Mouse (Mus musculus): ENCODE results near the gene Ankrd13b. TPM values are rescaled to one million over a fixed set of nuclear protein-coding genes. Genes with fewer than 3 reads are reported as not detected.

The Ankrd13b gene
- 5.0 and 25.4 TPM in 2 replicates for polyA plus RNA-seq (2021; fragmentation: Nextera tagmentation)
- long read RNA-seq, experiment 1, partial matches to known transcripts = 17 of 30 reads
- long read RNA-seq, experiment 1, other reads (novel, unspliced or antisense) = 8 of 30 reads
- long read RNA-seq, experiment 2, partial matches to known transcripts = 0 of 1 reads
- long read RNA-seq, experiment 2, other reads (novel, unspliced or antisense) = 1 of 1 reads

DNA sequence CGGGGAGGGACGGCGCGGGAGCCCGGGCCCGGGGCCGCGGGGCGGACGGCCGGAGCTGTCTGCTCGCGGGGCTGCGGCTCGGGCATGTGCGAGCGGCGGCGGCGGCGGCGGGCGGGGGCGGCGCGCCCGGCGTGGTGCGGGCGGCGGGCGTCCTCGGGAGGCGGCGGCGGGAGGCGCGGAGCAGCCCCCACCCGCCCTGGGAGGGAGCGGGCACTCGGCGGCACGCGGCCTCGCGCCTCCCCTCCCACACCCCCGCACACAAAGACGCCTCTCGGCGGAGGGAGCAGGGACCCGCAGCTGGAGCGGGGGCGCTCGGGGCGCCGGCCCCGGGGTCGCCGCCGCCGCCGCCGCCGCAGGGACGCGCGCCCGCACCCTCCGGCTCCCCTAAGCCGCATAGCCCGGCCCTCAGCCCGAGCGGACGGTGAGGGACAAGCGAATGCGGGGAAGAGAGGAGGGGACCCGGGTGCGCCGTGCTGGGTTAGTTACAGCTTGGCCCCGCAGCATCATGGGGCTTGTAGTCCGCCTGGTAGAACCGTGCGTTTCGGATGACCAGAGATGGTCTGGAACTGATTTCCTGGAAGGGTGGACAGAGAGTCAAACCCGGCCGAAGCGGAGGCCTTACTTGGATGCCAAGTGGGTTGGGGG, at the start of gene Ankrd13b:
TSS of gene Ankrd13b (minus strand) at position 88 of the 645 bp plus-strand sequence.

DNA sequence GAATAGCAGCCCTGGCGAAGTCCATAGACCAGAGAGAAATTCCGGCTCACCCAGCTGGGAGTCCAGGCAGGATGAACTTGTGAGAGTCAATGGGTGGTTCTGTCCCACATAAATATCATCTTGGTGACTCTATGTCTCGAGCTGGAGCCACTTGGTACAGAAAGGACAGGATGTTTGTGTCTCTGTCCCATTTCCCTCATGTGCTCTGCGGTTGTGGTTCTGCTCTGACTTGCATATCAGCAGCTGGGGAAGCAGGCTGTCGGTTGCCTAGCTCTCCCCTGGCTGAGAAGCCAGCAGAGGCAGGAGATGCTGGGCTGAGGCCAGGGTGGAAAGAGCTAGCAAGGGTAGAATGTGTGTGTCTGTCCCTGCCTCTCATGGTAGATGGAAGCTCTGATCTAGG, 29.6 kb upstream of the Ankrd13b start, which contains the start of gene Gm10392:
TSS of gene Gm10392 (minus strand) at position 156 of the 400 bp plus-strand sequence.

GRCm38 (mm10) chr11:77515637-77516552, 26.4 kb upstream of the Ankrd13b start, which contains the start of gene Trp53i13:
Gene Trp53i13, minus strand, starts transcription at chr11:77515980.

DNA sequence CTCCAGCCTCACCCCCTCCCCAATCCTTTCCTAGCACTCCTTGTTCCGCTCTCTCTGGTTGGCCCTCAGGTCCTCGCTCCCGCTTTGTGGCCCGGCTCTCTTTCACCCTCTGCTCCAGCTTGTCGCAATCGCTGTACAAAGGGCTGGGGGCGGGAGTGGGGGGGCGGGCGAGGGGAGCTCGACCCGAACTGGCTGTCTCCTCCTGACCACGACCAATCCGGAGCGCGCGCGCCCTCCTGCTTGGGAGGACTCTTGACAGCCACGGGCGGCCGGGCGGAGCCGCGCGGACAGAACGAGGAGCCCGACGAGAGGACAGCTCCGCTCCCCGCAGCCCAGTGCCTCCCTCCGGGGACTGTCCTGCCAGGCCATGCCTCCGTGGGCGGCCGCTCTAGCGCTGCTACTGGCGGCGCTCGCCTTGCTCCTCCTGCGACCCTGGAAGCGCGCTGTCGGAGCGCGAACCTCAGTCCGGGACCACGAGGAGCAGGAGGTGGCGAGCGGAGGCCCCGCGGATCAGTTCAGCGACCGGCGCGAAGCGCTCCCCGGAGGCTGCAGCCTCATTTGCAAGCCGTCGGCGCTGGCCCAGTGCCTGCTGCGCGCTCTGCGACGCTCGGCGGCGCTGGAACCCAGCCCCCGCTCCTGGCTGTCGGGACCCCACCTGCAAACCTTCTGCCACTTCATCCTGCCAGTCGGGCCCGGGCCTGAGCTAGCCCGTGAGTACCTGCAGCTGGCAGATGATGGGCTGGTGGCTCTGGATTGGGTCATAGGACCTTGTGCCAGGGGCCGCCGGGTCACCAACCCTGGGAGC, 25.6 kb upstream of the Ankrd13b start, which contains the start of gene Abhd15:
TSS of gene Abhd15 (plus strand) at position 290 of the 805 bp plus-strand sequence.

GRCm38 (mm10) chr11:77493512-77494343, 4.2 kb upstream of the Ankrd13b start, which contains the start of gene Git1:
Gene Git1, plus strand, starts transcription at chr11:77493562.

DNA sequence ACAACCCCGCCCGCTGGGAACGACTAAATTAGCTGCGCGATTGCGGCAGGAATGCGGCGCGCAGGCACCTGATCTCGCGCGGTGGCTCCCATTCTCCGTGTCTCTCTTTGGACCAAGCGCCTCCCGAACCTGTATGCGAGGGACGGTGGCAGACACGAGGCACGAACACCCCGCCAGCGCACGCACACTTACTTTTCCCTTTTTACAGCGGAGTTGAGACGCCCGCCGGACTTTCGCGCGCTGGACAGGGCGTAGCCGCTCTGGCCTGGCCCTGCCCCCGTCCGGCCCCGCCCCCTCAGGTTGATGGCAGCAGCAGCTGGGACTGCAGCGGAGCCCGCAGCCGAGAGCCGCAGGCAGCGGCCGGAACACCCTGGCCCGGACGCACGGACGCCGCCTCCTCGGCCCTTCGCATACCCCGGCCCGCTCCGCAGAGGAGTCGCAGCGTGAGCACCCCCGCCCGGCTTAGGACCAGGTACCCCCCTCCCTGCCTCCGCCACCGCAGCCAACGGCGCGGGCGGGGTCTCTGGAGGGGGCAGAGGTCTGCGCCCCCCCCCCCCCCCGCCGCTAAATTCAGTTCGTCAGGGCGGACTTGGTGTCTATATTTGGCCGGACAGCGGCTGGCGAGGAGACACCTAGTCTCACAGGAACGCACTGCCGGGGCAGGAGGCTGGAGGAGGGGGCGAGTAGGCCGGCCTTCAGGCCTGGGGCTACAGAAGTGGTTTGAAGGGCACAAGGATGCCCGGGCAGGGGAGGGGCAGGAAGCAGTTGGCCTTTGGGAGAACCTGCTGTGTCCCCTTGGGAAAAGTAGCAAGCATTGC, 27.0 kb downstream of the Ankrd13b start, which contains the start of gene Coro6:
TSS of gene Coro6 (plus strand) at position 129 of the 818 bp plus-strand sequence.

Other genes with a start within 250 kb of the Ankrd13b start
- 7.2 and 7.5 TPM in 2 replicates for gene Coro6, start 27.3 kb downstream of the Ankrd13b start, polyA plus RNA-seq (2021; fragmentation: Nextera tagmentation)
- 33.1 and 34.5 TPM in 2 replicates for gene Git1, start 3.9 kb upstream of the Ankrd13b start, polyA plus RNA-seq (2021; fragmentation: Nextera tagmentation)
- gene Abhd15, start 25.4 kb upstream of the Ankrd13b start, polyA plus RNA-seq (2021; fragmentation: Nextera tagmentation) = 1.0 TPM in 2 replicates
- 10.5 and 10.6 TPM in 2 replicates for gene Trp53i13, start 26.3 kb upstream of the Ankrd13b start, polyA plus RNA-seq (2021; fragmentation: Nextera tagmentation)
- gene Gm10392, start 29.5 kb upstream of the Ankrd13b start, polyA plus RNA-seq (2021; fragmentation: Nextera tagmentation) = not detected in 2 replicates
- 11.2 and 21.6 TPM in 2 replicates for gene Taok1, start 118.1 kb upstream of the Ankrd13b start, polyA plus RNA-seq (2021; fragmentation: Nextera tagmentation)
- gene Nufip2, start 196.5 kb upstream of the Ankrd13b start, polyA plus RNA-seq (2021; fragmentation: Nextera tagmentation) = 4.1 and 5.0 TPM in 2 replicates
- not detected in 2 replicates for gene Cryba1, start 235.6 kb upstream of the Ankrd13b start, polyA plus RNA-seq (2021; fragmentation: Nextera tagmentation)